Mouse (Mus musculus) right cerebral cortex, adult 2 months (tissue): ENCODE measurements around the gene Idh3a.
"Not testable (repeated sequence)": the region's sequence is repeated elsewhere in the genome, so short reads cannot be mapped to it uniquely, and the experiment has no call there.

Experiments
- DNase-seq, 2 experiments: peaks; one replicate each; pipeline ENCODE4 v3.0.0; 2021 to 2022; ENCODE audit warnings: low spot score in 2 of 2

Gene Idh3a

DNA sequence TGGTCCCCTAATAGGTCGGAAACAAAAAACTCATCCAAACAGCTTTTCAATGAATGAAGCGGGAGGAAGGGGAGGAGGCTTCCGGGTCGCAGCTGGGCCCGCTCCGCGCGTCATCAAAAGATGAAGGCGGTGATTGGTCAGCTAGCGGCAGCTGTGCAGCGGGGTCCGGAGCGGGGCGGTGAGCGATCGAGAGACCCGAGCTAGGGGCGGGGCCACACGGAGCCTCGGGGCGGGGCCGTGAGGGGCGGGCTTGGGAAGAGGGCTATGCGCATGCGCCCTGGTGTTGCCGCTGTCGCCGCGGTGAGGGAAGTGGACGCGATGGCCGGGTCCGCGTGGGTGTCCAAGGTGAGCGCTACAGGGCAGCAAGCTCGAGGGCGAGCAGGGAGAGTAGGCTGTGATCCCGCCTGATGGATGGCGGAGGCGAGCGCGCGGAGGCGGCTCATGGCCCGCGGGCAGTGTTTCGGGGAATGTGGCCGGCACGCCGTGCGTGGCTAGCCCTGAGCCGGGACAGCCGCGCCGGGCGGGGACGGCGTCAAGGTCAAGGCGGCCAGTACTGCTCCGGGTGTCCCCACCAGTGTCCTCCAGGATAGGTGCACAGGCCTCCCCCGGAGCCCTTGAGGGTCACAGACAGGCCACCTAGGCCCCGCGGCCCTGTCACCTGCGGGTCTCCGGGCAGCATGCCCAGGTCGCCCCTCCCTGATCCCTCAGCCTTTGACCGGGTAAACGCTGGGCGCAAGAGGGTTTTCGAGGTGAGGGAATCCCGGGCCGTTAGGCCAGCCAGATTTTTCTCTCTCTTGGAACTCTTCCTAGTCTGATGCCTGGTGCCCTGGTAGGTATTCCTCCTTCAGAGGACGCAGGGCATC is at the start of gene Idh3a:
Gene Idh3a (plus strand): TSS at position 136 of the 863 bp plus-strand sequence.
- peak; percentile 96 to 98 for DNase-seq

DNA sequence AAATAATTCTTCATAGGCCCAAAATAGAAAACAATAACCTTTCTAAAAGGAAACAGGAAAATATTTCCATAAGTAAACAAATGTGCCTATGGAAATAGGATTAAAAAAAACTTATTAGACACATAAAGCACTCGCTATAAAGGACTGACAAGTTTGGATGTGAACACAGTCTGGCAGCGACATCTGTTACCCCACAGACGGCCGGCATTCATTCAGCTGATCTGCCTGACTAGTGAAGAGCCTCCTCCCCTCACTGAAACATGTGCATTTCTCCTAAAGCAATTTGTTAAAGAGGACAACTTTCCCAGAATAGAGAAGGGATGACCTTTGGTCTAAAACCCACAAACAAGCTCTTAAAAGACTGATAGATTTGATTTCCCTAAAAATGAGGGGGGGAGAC is 49.1 kb upstream of the Idh3a start:
- DNase-seq = peak in 1 of 2 experiments; percentile 53

DNA sequence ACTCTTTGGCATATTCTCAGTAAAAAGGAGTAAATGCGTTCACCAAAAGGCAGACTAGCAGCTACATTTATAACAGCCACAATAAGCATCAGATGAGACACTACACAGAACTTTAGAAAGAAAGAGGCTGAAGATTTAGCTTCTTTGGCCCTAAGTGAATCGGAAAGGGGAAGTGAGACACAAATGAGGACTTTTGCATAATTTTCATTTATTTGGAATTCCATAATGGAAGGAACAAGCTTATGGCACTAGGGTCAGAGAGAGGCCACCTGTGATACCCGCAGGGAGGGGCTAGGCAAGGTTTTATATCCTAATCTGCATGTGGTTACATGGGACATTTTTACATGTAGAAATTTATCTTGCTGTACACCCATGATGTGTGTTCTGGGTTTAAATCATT is 48.7 kb upstream of the Idh3a start:
- no peak for DNase-seq

DNA sequence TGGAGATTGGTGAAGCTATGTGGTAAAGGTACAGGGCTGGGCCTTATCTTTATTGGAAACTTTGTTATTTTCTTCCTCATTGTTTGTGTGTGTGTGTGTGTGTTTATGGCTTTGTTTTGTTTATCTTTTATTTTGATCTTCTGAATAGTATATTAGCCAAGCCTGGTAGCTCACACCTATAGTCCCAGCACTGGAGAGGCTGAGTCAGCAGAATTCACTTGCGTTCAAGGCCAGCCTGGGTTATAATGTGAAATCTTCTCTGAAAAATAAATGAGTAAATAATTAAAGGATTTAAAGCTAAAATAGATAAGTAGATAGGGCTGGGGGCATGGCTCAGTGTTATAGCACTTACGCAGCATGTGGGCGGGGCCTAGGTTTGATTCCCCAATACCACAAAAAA is 47.9 kb upstream of the Idh3a start:
- DNase-seq = no peak

DNA sequence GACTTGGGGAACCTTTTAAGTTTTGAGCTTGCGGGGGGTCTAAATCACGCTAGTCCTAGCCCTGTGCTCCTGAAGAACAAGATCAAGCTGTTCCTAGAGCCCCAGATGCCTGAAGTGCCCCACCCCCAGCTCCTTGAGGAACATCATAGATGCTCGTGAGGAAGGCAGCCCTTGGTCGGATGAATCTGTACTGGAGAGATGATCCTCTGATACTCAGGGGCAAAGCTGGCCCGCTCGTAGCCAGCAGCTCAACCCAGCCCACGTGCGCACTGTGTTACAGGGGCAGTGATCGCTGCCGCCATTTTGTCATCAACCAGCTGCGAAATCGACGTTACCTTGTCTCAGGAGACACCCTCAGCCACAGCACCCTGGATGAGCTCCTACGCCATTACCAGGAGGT is 47.5 kb upstream of the Idh3a start, which contains the start of gene Sh2d7:
Gene Sh2d7 (plus strand): TSS at position 301 of the 400 bp plus-strand sequence.
- no peak for DNase-seq

DNA sequence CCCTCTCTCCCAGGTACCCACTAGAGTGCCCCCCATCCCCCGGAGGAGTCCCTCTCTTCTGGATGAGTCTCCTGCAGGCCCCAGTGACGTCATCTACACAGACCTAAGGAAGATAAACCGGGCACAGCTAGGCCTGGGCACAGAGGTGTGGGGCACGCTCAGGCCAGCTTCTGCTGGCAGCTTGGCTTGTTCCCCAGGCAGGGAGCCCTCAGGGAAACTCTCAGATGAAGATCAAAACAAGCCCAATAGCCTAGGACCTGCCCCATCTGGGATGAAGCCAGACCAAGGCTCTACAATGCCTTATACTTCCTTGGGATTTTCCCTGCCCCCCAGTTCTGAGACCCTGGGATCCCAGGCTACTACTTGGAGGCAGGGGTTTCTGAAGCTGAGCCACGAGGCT is 45.3 kb upstream of the Idh3a start:
- no peak for DNase-seq

DNA sequence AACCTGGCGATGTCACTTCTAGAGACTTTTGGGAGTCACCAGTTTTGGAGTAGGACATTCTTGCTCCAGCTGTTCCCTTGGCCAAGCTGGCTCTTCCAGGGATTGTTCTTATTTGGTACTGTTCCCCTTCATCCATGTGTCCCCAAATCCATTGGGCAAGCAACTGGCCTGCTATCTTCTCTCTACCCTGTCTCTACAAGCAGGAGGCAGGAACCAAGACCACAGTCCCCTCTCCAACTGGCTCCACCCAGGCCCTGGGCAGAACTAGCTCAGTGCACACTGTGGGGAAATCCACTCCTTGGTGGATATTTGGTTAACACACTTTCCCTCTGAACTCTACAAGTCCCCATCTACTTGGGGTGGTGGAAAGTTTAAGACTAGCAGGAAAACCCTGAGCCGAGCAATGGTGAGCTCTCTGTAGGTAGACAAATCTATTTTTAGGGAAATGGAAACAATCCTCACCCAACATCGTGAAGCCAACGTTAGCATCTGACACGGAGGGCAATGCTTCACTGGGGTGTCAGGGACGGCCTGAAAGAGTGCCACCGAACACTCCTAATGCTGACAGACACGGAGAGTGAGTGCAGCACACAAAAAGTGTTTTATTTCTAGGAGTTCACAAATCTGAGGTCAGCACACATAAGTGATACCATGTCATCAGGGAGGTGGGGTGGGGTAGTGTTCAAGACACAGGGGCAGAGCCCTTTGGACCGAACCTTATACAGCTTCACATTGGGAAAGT is 41.8 kb upstream of the Idh3a start:
- no peak for DNase-seq

DNA sequence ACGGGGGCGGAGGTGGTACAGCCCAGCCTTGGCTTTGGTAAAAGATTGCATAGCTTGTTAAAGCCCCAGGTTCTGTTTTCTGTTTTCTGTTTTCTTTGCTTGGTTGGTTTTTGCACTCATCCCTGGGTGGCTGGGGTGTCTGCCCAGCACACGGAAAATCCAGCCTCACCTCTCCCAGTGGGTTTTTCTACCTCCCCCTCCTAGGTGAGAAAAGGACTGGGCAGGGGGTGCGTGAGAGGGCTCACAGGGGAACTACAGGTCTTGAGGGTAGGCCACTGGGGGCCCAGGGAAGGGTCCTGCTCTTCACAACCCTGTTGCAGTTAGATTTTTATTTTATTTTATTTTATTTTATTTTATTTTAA is 41.2 kb upstream of the Idh3a start:
- DNase-seq = no peak

DNA sequence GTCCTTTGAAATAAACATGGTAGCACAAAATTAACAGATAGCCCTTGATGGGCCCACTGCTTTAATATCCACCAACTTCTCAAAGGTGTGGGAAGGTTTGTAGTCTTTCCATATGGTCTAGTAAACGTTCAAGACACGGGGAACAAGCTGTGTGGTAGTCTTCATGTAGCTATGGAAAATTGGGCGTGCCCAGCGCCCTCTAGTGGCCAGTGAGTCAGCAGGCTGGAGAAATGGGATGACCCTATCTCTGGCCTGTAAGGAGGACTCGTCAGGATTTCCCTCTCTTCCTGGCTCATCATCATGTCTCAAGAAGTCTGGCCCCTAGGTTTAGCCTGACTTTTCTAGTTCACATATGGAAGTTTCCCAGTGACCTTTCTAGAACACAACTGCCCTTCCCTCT is 38.6 kb upstream of the Idh3a start:
- peak; percentile 46 to 69 for DNase-seq

DNA sequence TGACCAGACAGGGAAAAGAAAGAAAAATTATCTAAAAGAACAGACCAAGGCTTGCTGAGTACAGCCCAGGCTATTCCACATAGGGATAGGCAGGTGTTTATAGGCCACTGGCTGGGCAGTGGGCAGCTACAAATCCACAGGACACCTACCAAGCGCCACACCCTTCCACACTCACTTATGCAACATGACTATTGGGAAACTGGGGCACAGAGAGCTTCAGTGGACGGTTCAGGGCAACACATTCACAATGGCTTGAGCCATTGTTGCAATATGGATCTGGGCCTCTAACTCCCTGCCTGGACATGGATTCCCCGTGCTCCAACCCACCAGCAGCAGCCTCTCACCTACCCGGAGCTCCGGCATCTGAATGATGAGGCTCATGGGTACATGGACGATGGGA is 36.7 kb upstream of the Idh3a start:
- DNase-seq = no peak

DNA sequence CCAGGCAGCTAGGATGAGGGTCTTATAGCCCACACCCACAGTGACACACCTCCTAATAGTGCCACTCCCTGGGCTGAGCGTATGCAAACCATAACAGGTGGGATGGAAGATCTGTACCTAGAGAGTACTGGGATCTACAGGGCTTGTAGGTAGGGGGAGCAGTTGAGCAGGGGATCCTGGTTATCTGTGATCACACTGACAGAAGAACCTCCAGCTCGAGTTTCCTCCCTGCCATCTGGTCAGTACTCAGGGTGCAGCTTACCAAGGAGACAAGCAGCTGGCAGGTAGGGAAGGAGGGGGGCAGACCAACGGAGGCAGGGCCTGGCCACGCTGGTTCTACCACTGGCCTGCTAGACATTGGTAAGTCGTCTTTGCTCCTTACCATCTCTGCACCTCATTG is 33.7 kb upstream of the Idh3a start:
- peak in 1 of 2 experiments; percentile 52 for DNase-seq

DNA sequence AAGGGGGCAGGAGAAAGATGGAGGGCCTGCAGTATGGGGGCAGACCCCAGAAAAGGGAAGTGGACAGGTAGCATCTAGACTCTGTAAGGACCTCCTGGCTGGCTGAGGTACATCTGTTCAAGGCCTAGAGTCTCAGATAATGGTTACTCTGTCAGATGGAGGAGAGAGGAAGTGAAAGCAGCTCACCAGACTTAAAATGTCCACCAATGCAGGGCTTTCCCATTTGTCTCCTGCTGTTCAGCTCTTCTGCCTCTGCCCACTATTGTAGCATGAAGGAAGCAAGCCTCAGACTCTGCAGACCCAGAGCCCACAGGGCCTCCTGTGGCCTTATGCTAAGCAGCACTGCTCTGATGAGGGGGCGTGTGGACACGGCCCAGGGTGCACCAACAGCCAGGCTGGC is 31.1 kb upstream of the Idh3a start:
- no peak for DNase-seq

DNA sequence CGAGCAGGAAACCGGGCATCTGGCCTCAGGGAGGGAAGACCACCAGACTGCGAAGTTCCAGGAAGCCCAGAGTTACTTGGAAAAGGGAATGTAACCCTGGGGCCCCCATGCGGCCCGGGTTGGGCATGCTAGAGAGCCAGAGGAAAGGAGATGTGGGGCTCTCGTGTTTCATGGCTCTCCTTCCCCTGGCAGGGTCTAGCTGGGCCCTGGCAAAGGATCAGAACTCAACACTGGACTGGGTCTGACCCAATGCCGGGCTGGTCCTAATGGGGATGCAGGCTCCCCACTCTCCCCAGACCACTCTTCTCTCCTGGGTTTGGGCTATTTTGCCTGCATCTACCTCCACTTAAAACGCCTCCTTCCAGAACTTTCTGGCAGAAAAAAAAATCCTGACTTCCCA is 27.4 kb upstream of the Idh3a start:
- DNase-seq = no peak

DNA sequence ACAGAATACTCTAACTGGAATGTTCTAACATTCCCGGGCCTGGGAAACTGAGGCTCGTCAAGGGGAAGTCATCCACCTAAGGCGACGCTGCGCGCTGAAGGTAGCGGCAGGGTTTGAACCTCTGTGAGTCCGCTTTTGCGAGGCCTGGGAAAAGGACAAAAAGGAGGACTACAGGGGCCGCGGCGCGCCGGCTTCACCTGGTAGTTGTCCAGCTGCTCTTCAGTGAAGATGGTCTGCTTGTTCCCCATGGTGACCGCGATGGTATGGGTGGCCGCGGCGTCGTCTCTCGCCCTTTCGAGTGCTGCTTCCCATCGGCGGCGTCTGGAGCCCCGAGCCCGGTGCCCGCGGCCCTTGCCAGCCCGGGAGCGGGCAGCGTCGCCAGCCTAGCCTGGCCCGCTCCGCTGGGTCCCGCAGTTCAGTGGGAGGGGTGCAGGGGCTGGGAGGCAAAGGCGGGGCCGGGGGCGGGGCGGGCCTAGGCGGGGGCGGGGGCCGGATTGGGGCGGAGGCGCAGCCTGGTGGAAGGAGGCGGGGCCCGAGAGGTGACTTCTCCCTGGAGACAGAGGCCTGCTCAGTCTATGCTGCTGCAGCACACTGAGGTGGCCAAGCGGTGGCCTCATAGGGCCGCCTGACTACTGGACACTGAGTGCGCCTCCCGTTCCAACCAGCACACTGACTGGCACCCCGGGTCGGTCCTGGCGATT is 26.2 kb upstream of the Idh3a start, which contains the start of gene Cib2:
Gene Cib2 (minus strand): TSS at position 448 of the 701 bp plus-strand sequence.
- DNase-seq = peak; percentile 59 to 73

DNA sequence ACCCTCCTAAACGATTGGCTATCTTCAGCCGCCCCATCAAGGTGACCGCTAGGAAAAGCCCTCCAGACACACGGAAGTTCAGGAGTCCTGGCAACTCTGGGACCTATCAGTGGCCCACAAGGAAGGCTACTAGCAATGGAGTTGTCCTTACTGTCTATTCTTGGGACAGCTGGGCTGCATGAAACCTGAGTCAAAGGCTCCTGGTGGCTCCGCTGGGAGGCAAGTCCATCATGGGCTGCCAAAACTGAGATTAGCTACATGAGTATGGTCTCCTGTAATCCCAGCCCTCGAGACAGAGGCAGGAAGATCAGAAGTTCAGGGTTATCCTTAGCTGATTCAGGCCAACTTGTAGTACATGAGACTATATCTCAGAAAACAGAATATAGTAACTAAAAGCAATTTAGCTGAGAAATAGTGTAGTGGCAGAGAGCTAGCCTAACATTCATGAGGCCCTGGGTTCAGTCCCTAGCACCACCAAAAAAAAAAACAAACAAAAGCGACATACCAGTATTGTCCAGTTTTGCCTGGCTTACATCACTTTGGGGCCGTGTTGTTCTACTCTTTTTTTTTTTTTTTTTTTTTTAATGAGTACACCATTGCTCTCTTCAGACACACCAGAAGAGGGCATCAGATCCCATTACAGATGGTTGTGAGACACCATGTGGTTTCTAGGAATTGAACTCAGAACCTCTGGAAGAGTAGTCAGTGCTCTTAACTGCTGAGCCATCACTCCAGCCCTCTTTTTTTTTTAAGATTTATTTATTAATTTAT is 25.1 kb upstream of the Idh3a start:
- no peak for DNase-seq

DNA sequence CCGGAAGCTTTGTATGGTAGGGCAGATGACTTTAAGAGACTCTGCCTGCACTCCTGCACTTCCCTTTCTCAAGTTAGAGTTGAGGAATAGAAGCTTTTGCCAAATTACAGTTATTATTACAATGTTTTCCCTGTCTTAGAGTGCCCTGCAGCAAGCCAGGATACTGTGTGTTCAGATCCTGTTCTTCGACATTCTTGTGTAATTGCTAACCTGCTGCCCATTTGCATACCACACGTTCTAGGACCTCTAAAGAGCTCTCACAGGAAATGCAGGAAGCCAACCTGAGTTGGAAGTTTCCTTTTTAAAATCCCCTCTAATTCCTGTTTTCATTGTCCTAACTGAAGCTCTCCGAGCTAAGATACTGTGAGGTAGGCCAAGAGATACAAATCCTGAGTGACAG is 19.2 kb upstream of the Idh3a start:
- DNase-seq = no peak

DNA sequence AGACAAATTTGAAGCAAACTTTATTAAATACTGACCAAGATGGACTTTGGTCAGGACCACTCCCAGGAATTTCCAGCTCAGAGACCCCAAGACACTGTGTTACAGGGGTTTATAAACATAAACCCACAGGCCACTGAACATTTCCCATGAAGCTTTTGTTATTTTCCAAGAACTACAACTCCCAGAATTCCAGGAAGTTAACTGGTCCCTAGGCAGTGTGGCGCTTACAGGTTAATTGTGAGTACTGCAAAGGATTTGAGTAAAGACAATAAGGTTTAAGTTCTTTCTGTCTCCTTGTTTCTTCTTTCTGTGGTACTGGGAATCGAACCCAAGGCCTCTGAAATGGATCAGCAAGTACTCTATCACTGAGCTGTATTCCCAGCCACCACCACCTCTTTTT is 17.4 kb upstream of the Idh3a start:
- no peak for DNase-seq

DNA sequence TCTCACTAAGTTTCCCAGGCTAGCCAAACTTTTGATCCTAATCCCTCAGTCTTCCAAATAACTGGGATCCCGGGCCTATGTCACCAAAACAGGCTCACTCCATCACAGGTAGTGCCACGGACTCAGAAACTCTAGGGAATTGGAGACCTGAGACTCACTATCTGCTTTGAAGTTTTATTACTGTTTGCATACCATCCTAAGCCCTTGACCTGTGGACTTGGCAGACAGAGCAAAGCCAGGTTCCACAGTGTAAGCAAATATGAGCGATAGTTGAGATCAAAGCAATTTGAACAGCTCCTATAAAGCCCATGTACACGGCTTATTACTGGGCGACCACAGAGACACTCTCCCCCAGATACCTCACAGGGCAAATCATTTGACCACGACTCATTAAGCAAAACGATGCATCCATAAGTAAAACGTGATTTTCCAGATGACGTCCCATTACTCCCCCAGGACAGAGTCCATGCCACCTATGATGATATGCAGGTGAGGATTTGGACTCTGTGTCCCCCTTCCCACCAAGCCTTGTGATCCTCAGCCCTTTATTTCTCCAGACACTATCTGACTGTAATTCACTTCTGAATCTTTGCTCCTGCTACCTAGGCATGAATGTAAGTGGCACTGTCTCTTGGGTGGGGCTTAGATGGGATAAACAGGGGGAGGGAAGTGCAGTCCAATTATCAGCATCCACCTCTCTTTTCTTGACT is 14.8 kb upstream of the Idh3a start:
- no peak for DNase-seq

DNA sequence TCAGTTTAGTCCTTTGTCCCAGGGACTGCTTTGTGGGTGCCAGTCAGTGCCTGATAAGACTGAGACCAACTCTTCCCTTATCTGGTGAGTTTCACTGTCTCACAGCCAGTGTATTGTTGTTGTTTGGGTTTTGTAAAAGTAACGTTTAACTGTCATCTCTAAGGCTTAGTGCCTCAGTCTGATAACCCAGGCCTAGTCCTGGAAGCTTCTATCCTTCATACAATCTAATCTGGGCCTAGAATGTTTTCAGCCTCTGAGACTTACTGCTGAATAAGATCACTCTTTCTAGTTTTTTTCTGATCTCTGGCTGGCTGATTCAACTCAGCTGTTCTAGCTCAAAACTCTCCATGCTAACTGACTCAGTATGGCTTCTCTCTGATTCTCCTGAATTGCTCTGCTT is 2.4 kb upstream of the Idh3a start:
- no peak for DNase-seq

DNA sequence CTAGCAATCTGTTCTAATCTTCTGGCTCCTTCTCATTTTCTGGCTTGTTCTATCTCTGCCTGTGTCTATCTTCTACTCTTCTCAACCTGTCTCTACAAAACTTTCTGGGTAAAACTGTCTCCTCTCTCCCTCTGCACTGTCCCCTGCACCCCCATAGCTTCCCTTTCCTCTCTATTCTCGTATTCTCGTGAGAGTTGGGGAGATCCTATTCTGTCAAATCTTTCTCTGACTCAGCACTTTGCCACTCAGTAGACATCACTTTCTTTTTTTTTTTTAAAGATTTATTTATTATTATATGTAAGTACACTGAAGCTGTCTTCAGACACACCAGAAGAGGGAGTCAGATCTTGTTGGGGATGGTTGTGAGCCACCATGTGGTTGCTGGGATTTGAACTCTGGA is 2.0 kb upstream of the Idh3a start:
- not testable (repeated sequence) for DNase-seq

DNA sequence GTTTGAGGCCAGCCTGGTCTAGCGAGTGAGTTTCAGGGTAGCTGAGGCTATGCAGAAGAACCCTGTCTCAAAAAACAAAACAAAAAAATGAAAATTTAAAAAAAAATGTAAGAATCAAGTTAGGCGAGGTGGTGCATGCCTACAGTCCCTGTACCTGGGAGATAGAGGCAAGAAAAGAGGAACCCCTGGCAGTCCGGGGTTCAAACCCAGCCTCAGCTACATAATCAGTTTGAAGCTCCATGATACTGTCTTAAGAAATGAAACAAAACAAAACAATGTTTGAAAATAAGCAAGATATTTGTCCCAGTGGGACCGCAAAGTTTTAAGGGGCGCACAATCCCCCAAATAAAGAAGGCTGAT is 315 bp upstream of the Idh3a start:
- no peak for DNase-seq
